Mouse (Mus musculus) Patski (cell line): ENCODE data around the gene Rpl29. TPM values are rescaled to one million over a fixed set of nuclear protein-coding genes. Genes with fewer than 3 reads are reported as not detected.

Experiments used
- ATAC-seq: fragments of 100-300 bp; one replicate; pipeline ENCODE4 v1.8.0; 2021
- CTCF ChIA-PET: fragments of 350-600 bp; sonication (Branson Sonifier 250); formaldehyde crosslinking; loops from one replicate; lab custom pipeline; 2022; ENCODE audit warnings: inconsistent platforms; lab: Charles Lee
- POLR2A ChIA-PET: fragments of 350-600 bp; sonication (Branson Sonifier 250); formaldehyde crosslinking; loops from one replicate; lab custom pipeline; 2022; ENCODE audit warnings: antibody characterized with exemption, inconsistent platforms; lab: Charles Lee
- DNase-seq: peaks from one replicate; pipeline ENCODE4 v3.0.0-alpha.2; 2011; ENCODE audit warnings: low read depth, low spot score
- H3K27me3 ChIP-seq: fragments of 371-371 bp; one replicate; pipeline ENCODE4 v1.5.1; 2021
- CTCF ChIP-seq: fragments of 100-300 bp; IDR thresholded peaks from one replicate; pipeline ENCODE4 v1.5.1; 2021
- in situ Hi-C: fragments of 300-500 bp; cut with MboI; formaldehyde crosslinking; loops from 3 replicates; pipeline ENCODE4 v1.11.1; 2018; ENCODE audit warnings: low pct_unique_long_range_greater_than_20kb, mixed read lengths
- polyA plus RNA-seq: library from polyadenylated mRNA; unstranded; gene quantifications from one replicate; pipeline ENCODE4 v1.2.3, GENCODE M21; 2021

Gene Rpl29
- polyA plus RNA-seq, 1 experiment from 2014 or later = 189 TPM

GRCm38 (mm10) chr9:106476002-106476923 lies 47.0 kb downstream of the Rpl29 start:
- ChIA-PET POLR2A (interaction anchor here (0.7 to 2.0 kb wide), 6 partner anchors 22 to 313 kb away, joined by 3 to 12 read pairs (median 4); partner anchors contain the start of genes Pcbp4 and Rad54l2), CTCF (interaction anchor here (0.7 to 3.7 kb wide), 25 partner anchors 14 to 304 kb away, joined by 3 to 33 read pairs (median 4); partner anchors contain the start of genes Abhd14a, Acy1 and Rpl29)
- in situ Hi-C loops = loop anchor here (5.0 kb wide), 2 partner anchors 39 to 104 kb away; partner anchors contain the start of gene Acy1
- TF ChIP-seq CTCF = no peak
- H3K27me3 ChIP-seq = no peaks in the 10 kb centered on the region
- ATAC-seq (peak; percentile 70), DNase-seq (peak; percentile 92)

- no peaks in the 10 kb centered on the region for H3K27me3 ChIP-seq
- in situ Hi-C loops = loop anchor here (5.0 kb wide), 2 partner anchors 40 to 105 kb away; partner anchors contain the start of gene Acy1
- no peak for DNase-seq
- peak; percentile 91 for ATAC-seq
- POLR2A ChIA-PET = interaction anchor here (0.7 to 2.0 kb wide), 6 partner anchors 23 to 312 kb away, joined by 3 to 12 read pairs (median 4); partner anchors contain the start of genes Pcbp4 and Rad54l2
- TF ChIP-seq CTCF = no peak
- CTCF ChIA-PET = interaction anchor here (0.6 to 3.7 kb wide), 27 partner anchors 14 to 305 kb away, joined by 3 to 33 read pairs (median 4); partner anchors contain the start of genes Abhd14a, Acy1 and Rpl29
Measured at GRCm38 (mm10) chr9:106476924-106477484, 47.8 kb downstream of the Rpl29 start, which contains the start of gene Parp3. Parp3 (minus strand) TSS chr9:106476949.

GRCm38 (mm10) chr9:106477649-106478048 lies 48.4 kb downstream of the Rpl29 start:
- in situ Hi-C loops = loop anchor here (5.0 kb wide), 2 partner anchors 40 to 105 kb away; partner anchors contain the start of gene Acy1
- ChIA-PET CTCF (interaction anchor here (0.6 to 3.7 kb wide), 19 partner anchors 18 to 306 kb away, joined by 3 to 33 read pairs (median 4); partner anchors contain the start of genes Abhd14a, Acy1 and Rpl29), POLR2A (interaction anchor here (0.8 kb wide), 1 partner anchor 25 kb away, joined by 3 read pairs; the partner anchor contains the start of gene Pcbp4)
- no peaks in the 10 kb centered on the region for H3K27me3 ChIP-seq
- no peak for DNase-seq
- TF ChIP-seq CTCF = no peak
- ATAC-seq = no peak

- POLR2A ChIA-PET = interaction anchor here (0.8 kb wide), 1 partner anchor 25 kb away, joined by 3 read pairs; the partner anchor contains the start of gene Pcbp4
- CTCF ChIA-PET = interaction anchor here (1.3 to 3.7 kb wide), 4 partner anchors 29 to 266 kb away, joined by 3 to 33 read pairs (median 19); partner anchors contain the start of genes Abhd14a and Rpl29
- ATAC-seq (no peak), DNase-seq (no peak)
- TF ChIP-seq CTCF = no peak
- in situ Hi-C loops = loop anchor here (5.0 kb wide), 2 partner anchors 41 to 106 kb away; partner anchors contain the start of gene Acy1
- no peaks in the 10 kb centered on the region for H3K27me3 ChIP-seq
Measured at GRCm38 (mm10) chr9:106478101-106478500, 48.8 kb downstream of the Rpl29 start.

- POLR2A ChIA-PET = no interaction called here
- in situ Hi-C loops = no loop called here
- ATAC-seq = no peak
- TF ChIP-seq CTCF = no peak
- CTCF ChIA-PET = no interaction called here
- no peaks in the 10 kb centered on the region for H3K27me3 ChIP-seq
- no peak for DNase-seq
Measured at GRCm38 (mm10) chr9:106480541-106480940, 51.3 kb downstream of the Rpl29 start.

GRCm38 (mm10) chr9:106481075-106481474 lies 51.8 kb downstream of the Rpl29 start:
- no peaks in the 10 kb centered on the region for H3K27me3 ChIP-seq
- DNase-seq = no peak
- in situ Hi-C loops = no loop called here
- POLR2A ChIA-PET = no interaction called here
- CTCF ChIA-PET = no interaction called here
- TF ChIP-seq CTCF = no peak
- no peak for ATAC-seq

Other genes starting within 250 kb of the Rpl29 start
- gene Ppm1m, start 229.7 kb upstream of the Rpl29 start, polyA plus RNA-seq = 62.8 TPM
- 30.7 TPM for gene Twf2, start 226.3 kb upstream of the Rpl29 start, polyA plus RNA-seq
- 0.03 TPM for gene Tlr9, start 206.9 kb upstream of the Rpl29 start, polyA plus RNA-seq
- 91.4 TPM for gene Alas1, start 180.8 kb upstream of the Rpl29 start, polyA plus RNA-seq
- 9.9 TPM for gene Poc1a, start 148.4 kb upstream of the Rpl29 start, polyA plus RNA-seq
- gene Dusp7, start 60.8 kb upstream of the Rpl29 start, polyA plus RNA-seq = 13.6 TPM
- gene Acy1, start 8.9 kb downstream of the Rpl29 start, polyA plus RNA-seq = 10.8 TPM
- 31.2 TPM for gene Abhd14b, start 18.0 kb downstream of the Rpl29 start, polyA plus RNA-seq
- 25.2 TPM for gene Abhd14a, start 18.2 kb downstream of the Rpl29 start, polyA plus RNA-seq
- gene Pcbp4, start 23.8 kb downstream of the Rpl29 start, polyA plus RNA-seq = 83.4 TPM
- gene Gpr62, start 36.5 kb downstream of the Rpl29 start, polyA plus RNA-seq = 0.05 TPM
- 29.9 TPM for gene Rrp9, start 46.5 kb downstream of the Rpl29 start, polyA plus RNA-seq
- 58.0 TPM for gene Parp3, start 47.5 kb downstream of the Rpl29 start, polyA plus RNA-seq
- gene Iqcf1, start 70.5 kb downstream of the Rpl29 start, polyA plus RNA-seq = not detected
- gene Iqcf5, start 85.1 kb downstream of the Rpl29 start, polyA plus RNA-seq = not detected
- not detected for gene Iqcf3, start 132.2 kb downstream of the Rpl29 start, polyA plus RNA-seq
- gene Iqcf4, start 141.5 kb downstream of the Rpl29 start, polyA plus RNA-seq = not detected
- not detected for gene Iqcf6, start 197.1 kb downstream of the Rpl29 start, polyA plus RNA-seq
- gene Grm2, start 226.6 kb downstream of the Rpl29 start, polyA plus RNA-seq = not detected